Mouse (Mus musculus) heart, adult 2 months (tissue): ENCODE measurements around the gene Trak1.

Experiments
- CTCF ChIP-seq: fragments of 200-600 bp; IDR thresholded peaks from 2 replicates; pipeline ENCODE4 v1.8.1; 2022; ENCODE audit warnings: antibody characterized with exemption, mild to moderate bottlenecking, moderate library complexity
- EP300 ChIP-seq: fragments of 200-500 bp; IDR thresholded peaks from 2 replicates; pipeline ENCODE4 v1.6.1; 2011; ENCODE audit warnings: low read depth, low read length, control low read depth; ENCODE audit not compliant: insufficient read depth

DNA sequence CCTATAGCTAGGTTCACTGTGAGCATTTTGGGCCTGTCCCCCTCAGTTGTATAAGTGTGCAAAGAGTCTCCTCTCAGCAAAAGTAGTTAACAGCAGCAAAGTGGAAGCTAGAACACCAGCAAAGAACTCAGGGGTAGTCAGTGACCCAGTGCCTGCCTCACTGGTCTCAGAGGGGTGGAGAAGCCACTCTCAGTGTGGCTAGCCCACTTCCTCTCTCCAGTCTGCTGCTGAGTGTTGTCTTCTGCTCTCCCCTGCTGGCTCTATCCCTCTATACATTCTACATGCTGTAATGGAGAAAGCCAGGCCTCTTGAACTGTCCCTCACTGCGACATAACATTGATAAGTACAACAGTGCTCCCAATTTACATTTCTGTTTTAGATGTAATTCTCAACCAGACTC is 26.2 kb upstream of the Trak1 start:
- TF ChIP-seq CTCF (no peak), EP300 (no peak)
